Mouse (Mus musculus) ES-Bruce4 (cell line): ENCODE data around the gene Ccdc110.

ENCODE experiments used
- CTCF ChIP-seq: IDR thresholded peaks from one replicate; pipeline ENCODE4 v1.8.1; 2011; ENCODE audit warnings: low read depth, low read length
- EP300 ChIP-seq: IDR thresholded peaks from 2 replicates; pipeline ENCODE4 v1.6.1; 2011; ENCODE audit warnings: low read depth, low read length; ENCODE audit not compliant: insufficient read depth

- TF ChIP-seq CTCF (no peak), EP300 (no peak)
These were observed 30.8 kb upstream of the Ccdc110 start for GRCm38 (mm10) chr8:45903659-45904058.
